Mouse (Mus musculus) megakaryocyte, adult 5-6 weeks (primary cell): ENCODE data around the gene Prkrip1. TPM values are rescaled to one million over a fixed set of nuclear protein-coding genes. Genes with fewer than 3 reads are reported as not detected.
"Not testable (repeated sequence)": the region's sequence is repeated elsewhere in the genome, so short reads cannot be mapped to it uniquely, and the experiment has no call there.

Experiments used
- ATAC-seq: 2 replicates; pipeline ENCODE4 v1.8.0; 2016; ENCODE audit warnings: mild to moderate bottlenecking, inconsistent platforms; ENCODE audit not compliant: poor library complexity, severe bottlenecking
- total RNA-seq, 2 experiments: library from RNA; stranded (forward) in 1 of 2; stranded (reverse) in 1 of 2; fragments of 153-499, 151-499 nt in 1 of 2; fragments of 221-1000, 200-1000 nt in 1 of 2; gene quantifications; 2 replicates each; pipeline versions ENCODE4 v1.2.3 to v1.2.4; 2015 to 2017

The Prkrip1 gene
- total RNA-seq, 2 experiments from 2014 or later: 15.7 to 46.0 TPM

DNA sequence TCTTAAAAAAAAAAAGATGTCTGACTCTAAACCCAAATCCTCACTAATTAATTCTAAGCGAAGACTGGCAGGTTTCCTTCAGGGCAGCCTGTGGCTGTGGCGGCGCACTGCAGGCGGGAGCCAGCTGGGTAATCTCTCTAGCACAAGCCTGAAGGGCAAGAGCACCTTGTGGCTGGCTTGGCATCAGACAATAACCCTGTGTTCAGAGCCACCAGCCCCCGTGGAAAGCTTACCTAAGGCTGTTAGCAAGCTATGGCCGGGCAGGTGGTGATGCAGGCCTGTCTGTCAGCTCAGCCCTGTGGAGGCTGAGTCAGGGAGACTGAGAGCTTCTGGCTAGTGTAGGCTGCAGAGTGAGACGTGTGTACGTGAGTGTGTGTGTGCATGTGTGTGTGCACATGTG lies 33.5 kb downstream of the Prkrip1 start:
- no peak for ATAC-seq

DNA sequence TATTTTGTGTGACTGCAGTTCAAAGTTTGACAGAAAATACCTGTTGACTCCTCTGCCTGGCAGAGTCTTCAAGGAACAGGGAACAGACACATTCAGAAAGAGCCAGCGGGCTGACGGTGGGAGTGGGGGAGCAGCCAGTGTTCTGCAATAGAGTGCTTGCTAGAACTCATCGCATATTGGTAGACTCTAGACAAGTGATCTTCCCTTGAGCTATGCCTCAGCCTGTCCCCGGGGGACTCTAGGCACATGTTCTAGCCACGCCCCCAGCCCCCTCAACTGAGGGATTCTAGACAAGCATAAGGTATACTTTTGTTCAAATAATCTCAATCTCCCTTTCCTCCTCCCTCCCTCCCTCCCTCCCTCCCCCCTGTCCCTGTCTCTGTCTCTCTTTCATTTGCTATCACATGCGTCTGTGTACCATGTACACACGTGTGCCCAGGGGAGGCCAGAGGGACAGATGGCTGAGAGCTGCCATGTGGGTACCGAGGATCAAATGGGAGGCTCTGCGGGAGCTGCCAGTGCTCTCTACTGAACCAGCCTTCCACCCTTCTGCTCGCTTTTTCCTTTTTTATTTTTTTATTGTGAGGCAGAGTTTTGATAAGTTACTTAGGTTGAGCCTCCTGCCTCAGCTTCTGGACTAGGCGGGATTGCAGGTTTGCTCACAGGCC lies 34.8 kb downstream of the Prkrip1 start:
- ATAC-seq: no peak

DNA sequence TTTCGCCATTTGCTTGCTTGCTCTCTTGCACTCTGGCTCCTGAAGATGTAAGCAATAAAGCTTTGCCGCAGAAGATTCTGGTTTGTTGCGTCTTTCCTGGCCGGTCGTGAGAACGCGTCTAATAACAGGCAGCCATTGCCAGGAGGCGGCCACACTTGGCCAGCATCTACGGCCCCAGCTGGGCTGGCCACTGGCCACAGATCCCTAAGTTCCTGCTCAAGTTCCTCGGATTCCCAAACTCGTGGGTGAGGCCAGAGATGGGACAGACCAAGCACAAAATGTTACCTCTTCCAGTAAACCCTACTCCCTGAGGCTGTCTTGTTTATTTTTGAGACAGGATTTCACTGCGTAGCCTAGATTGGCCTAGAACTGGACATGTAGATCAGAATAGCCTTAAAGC lies 38.7 kb downstream of the Prkrip1 start:
- ATAC-seq: not testable (repeated sequence)

DNA sequence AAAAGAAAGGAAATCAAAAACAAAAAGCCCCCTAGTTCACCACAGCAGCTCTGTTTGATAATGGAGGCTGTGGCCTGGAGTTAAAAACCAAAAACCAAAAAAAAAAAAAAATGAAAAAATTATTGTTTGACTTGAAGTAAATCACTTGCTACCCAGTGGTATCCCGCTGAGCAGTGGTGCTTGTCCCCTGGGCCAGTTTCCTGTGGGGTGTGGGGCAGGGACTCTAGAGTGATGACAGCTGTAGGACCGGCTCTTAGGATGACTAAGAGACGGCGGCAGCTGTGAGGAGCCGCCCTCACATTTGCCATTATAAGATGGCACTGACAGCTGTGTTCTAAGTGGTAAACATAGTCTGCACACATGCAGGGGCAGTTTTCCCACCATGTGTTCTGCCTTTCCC lies 43.4 kb downstream of the Prkrip1 start:
- no peak for ATAC-seq

DNA sequence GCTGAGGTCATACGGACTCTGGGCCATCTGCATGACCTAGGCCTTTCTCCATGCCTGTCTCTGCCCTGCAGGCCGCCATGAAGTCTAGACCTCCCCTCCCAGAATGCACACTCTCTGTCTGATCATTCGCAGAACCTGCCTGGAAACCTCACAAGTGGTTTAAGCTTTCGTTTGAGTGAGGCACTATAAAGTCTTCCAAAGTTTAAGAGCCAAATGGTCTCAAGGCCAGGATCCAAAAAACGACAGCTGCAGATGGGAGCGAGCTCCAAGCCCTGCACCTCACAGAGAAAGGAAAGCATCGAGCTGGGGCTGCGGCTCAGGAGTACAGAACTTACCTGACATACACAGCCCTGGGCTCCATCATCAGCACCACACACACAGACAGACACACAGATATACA lies 46.4 kb downstream of the Prkrip1 start:
- ATAC-seq: no peak

DNA sequence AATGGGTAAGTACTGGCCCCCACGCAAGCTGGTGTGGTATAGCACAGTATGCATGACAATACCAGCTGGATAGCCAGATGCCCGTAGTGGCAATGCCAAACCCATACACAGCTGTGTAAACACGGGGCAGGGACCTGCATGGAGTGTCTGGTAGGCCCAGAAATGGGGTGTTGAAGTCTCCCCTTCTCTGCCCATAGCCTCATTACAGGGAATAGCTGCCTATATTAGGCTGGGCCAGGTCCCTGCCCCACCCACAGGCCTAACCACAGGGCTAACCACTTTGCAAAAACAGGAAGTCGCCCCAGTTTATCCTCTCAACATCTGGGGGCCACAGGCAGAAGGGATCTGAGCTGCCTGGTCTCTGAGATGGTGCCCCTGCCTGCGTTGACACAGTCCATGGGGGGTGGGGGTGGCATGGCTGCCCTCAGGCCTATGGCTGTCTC lies 49.6 kb downstream of the Prkrip1 start:
- peak; percentile 90 for ATAC-seq

DNA sequence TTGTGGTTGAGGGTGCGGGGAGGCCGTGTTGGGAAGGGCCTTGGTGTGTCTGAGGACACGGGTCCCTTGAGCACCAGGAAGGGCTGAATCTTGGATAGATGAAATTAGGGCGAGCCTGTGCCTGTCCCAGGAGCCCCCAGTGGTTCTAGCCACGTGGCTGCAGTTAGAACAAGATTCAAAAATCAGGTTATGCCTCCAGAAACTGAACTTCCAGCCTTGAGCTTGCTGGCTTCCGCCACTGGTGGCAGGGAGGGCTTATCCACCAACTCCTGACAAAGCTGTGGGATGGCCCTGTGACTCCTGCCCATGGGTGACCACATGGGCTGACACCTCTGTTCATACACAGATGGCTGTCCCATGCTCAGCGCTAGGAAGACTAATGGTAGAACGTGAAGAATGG lies 51.1 kb downstream of the Prkrip1 start:
- no peak for ATAC-seq

DNA sequence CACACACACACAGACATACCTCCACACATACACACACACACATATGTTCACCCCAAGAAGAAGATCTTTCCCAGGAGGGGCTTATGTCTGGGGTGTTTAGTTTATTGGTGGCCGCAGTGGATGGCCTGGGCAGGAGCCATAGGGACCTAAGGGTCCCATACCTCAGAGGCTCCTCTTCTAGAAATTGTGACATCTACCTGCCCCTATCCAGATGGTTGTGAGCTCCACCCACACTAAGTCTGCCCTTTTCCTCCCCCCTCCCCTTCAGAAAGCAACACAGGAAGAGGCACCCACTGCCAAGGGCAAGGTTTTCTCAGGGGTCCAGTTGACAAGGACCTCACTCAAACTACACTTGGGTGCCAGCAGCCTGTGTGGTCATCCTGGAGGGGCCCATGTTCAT lies 51.8 kb downstream of the Prkrip1 start:
- ATAC-seq: no peak

DNA sequence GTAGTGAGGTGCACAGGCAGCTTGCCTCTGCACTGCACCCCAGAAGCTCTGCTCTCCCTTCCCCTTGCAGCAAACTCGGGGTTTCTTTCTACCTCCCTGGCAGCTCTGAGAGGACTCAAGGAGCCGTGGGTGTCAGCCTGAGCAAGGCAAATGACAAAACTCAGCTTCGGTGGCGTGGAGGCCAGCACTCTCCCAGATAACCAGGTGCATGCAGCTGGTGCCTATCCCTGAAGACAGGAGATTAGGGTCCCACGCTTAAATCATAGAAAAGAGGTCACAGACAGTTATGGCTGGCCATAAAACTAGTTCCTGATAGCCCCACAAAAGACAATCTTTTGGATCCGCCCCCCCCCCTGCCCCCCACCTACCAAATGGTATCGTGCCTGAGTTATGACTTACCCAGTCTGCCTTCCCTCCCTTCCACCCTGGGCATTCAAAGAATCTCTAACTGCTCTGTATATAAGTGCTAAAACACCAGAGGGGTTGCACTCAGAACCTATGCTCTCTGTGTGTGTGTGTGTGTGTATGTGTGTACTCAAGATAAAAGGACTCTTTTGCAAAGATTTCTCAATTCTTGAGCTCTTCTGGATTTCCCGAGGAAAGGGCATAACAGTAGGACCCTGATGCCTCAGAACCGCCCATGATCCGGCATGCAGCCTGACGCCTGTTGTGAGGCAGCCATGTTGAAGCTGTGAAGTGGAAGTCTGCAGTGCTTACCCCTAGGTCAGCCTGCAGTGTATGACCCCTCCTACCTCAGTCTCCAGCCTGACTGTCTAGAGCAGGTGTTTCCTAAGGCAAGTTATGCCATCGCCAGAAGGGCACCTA lies 53.9 kb downstream of the Prkrip1 start:
- ATAC-seq: no peak

DNA sequence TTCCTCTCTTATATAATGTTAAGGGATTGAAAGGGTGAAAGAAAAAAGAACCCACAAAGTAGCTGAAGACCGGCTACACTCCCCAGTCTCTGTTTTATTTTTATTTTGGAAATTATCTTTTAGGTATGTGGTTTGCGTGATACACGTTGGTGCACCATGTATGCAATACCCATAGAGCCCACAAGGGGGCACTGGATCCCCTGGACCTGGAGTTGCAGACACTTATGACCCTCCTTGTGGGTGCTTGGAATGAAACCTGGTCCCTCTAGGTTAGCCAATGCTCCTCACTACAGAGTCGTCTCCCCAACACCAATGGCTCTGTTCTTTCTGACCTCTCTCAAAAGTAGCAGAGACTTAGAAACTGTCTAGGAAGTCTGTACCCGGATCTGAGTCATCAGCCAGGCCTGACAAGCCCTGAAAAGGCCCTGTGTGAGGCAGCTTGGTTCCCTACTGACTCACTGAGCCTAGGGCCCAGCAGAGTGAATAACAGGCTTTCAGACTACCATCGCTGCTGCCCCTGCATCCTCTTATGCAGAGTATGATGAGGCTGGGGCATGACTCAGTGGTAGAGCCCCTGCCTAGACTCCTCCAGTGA lies 55.5 kb downstream of the Prkrip1 start:
- no peak for ATAC-seq

DNA sequence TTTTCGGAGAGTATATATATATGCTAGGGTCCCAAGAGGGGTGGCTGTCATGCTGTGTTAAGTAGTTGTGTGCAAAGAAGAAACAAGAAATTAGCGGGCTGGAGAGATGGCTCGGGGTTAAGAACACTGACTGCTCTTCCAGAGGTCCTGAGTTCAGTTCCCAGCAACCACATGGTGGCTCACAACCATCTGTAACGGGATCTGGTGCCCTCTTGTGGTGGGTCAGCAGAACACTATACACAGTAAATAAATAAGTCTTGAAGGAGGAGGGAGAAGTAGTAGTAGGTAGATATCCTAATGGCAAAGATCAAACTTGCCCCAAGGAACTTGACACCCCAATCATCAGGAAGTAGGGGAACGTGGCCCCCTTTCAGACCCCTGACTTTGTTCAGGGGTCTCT lies 56.0 kb downstream of the Prkrip1 start:
- no peak for ATAC-seq

DNA sequence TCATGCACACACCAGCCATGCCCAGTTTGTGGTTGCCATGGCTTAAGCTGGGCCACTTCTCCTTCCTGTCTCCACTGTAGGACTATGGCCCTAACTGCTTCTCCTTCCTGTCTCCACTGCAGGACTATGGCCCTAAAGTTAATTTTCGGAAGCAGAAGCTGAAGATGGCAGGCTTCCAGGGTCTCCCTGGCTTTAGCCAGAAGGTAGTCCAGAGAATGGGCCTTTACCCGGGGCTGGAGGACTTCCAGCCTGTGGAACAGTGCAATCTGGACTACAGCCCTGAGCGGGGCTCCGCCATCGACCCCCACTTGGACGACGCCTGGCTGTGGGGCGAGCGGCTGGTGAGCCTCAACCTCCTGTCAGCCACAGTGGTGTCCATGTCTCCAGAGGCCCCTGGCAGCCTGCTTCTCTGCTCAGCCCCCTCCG lies 58.7 kb downstream of the Prkrip1 start:
- ATAC-seq: peak; percentile 62

DNA sequence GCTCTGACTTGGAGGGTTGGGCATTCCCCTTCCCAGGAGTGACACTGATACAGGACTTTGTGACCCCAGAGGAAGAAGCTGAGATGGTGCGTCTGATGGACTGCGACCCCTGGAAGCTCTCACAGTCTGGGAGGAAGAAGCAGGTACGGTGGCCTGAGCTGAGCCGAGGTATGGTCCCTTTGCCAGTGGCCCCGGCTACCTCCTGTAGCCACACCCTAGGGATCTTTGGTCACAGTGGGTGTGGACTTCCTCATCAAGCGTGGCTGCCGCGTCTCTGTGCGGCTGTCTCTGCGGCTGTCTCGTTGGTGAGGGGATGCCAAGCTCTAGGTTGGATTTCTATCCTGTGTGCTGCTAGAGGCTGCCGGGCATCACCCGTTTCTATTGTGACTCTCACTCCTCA lies 59.4 kb downstream of the Prkrip1 start:
- peak; percentile 63 for ATAC-seq

DNA sequence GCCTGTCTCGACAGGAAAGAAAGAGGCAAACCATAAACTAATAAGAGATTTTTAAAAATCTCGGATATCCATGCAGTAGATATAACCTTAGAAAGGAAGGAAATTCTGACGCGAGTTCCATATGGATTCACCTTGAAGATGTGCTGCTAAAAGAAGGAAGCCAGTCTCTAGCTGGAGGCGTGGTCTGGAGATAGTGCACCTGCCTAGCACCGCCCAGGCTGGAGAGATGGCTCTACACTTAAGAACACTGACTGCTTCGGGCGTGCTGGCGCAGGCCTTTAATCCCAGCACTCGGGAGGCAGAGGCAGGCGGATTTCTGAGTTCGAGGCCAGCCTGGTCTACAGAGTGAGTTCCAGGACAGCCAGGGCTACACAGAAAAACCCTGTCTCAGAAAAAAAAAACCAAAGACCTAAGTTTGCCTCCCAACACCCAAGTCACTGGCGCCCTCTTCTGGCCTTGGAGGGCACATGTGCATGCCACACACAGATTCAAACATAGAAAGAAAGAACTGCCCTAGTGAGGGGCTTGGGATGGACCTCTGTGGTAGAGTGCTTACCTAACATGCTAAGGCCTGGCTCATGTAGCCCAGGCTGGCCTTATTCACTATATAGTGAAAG lies 61.0 kb downstream of the Prkrip1 start:
- ATAC-seq: no peak

DNA sequence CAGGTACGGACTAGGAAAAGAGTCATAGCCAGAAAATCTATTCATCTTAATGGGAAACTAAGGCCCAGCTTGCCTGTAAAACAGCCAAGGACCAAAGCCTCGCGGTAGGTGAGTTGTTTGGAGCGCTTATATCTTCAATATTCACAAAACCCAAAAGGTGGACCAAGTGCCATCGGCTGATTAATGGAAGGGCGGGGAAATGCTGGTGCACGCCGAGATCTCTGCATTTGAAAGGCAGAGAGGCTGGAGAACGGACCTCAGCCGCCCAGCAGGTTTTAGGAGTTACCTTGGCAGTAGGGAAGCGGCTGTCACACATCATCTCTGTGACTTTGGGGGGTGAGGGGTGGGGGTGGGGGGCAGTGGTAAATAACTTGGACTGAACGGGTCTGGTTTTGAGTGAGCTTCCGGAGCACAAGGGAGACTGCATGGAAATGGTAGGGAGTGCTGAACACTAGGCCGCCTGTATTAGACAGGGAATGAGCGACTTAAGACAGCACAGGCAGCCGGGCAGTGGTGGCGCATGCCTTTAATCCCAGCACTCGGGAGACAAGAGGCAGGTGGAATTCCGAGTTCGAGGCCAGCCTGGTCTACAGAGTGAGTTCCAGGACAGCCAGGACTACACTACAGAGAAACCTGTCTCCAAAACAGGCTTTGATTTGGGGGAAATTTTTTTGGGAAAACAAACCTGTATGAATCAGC lies 62.3 kb downstream of the Prkrip1 start:
- ATAC-seq: no peak

DNA sequence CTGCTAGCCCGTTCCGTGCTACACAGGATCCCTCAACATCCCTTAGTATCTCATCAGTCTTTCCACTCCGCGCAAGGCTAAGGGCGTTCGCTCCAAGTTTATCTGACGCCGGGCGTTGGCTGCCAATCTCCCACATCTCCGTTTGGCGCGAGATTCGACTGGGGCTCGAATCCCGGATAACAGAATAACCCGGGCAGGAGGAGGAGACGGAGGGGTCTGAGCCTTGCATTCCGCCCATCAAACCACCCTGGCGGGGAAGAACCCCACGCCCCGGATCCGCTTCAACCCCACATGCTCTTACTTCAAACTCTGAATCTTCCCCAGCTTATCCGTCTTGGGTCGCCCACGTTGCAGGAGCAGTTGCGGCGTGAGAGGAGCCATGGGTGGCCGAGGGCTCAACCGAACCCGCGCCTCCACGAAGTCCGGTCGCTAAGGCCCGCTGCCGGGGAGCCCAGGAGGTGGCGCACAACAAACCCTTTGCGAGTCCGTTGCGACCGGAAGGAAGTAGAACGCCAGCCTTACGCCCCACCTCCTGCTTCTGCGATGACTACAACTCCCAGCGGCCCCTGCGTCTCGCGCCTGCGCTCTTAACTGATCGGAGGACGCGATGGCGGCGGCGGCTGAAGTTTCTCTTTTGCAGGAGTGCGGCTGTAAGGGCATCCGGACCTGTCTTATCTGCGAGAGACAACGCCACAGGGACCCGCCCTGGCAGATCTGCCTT lies 63.0 kb downstream of the Prkrip1 start, which contains the start of the genes Lrwd1 and Alkbh4:
TSS of gene Lrwd1 (minus strand) at position 504 of the 721 bp plus-strand sequence.
TSS of gene Alkbh4 (plus strand) at position 576 of the 721 bp plus-strand sequence.
- ATAC-seq: peak; percentile 87
